Comparison of ENCODE assay signal across 7 mouse cellular contexts in the genomic region with DNA sequence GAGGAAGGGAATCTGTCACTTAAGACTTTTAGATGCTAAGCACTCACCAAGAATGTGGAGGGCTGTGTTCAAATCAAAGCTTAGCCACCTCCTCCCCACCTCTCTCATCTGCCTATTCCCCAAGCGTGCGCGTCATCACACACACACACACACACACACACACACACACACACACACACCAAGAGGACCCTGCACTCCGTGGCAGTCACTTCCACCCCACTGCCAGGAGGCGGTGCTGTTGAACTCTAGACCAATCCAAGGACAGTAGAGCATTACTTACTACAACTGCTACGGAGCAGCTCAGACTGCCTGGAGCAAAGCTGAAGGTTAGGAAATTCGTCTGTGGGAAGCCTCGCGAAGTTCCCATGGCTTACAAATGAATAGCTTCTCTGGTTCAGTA. TPM values are rescaled to one million over a fixed set of nuclear protein-coding genes. Genes with fewer than 3 reads are reported as not detected.
DNase-seq lines count a peak whose midpoint lies in the region; ATAC-seq and TF ChIP-seq lines count a peak whose summit lies in the region.

No protein-coding gene starts in this region.

- H3K4me2 ChIP-seq in heart, embryonic 12.5 days: peak overlapping the region; percentile 89
- H3K4me2 ChIP-seq in kidney, embryonic 16.5 days (replicated peaks; ENCODE audit: low read depth, low read length): 0 out of 2 replicates have a peak overlapping the region, but pooled peaks have one; percentile 61
- H3K4me2 ChIP-seq in liver, embryonic 13.5 days: 0 out of 2 replicates have a peak overlapping the region, but pooled peaks have one; percentile 64
- H3K4me2 ChIP-seq in myocyte (ENCODE audit: low read depth): peak overlapping the region; percentile 97

- H3K27me3 ChIP-seq in heart, embryonic 12.5 days (replicated peaks): peaks cover 9% of the 10 kb centered on the region
- peaks cover 25% of the 10 kb centered on the region for H3K27me3 ChIP-seq in kidney, embryonic 16.5 days (ENCODE audit: insufficient read depth, low read length)
- peaks cover 39% of the 10 kb centered on the region for H3K27me3 ChIP-seq in liver, embryonic 13.5 days
- H3K27me3 ChIP-seq in myocyte (ENCODE audit: control insufficient read depth, insufficient read depth, insufficient read length): no peaks in the 10 kb centered on the region

- no peak for TF ChIP-seq POLR2A in embryonic fibroblast, embryonic 13.5 days (IDR thresholded peaks at IDR 0.05; ENCODE audit: low read depth, low read length)
- no peak for TF ChIP-seq POLR2A in myocyte (IDR thresholded peaks at IDR 0.05; ENCODE audit: insufficient read length, low read depth)

- DNase-seq in adrenal gland, postnatal 36 days: peak; percentile 90
- DNase-seq in liver, embryonic 13.5 days: peak; percentile 20
- peak; percentile 79 to 86 for DNase-seq in spleen, postnatal 4 days (ENCODE audit: low spot score in 2 of 2)

- ATAC-seq in heart, embryonic 12.5 days (ENCODE audit: insufficient number of reproducible peaks, low FRiP score): peak; percentile 76
- ATAC-seq in kidney, embryonic 16.5 days (ENCODE audit: low FRiP score, low TSS enrichment): peak; percentile 84
- peak; percentile 65 for ATAC-seq in liver, embryonic 13.5 days (ENCODE audit: low read depth)

- H3ac ChIP-seq in myocyte (ENCODE audit: control insufficient read depth, insufficient read length): no peak overlapping the region

- H3K27ac ChIP-seq in embryonic fibroblast, embryonic 13.5 days (ENCODE audit: insufficient read depth, low read length): no peak overlapping the region
- H3K27ac ChIP-seq in heart, embryonic 12.5 days (ENCODE audit: poor library complexity, severe bottlenecking): no peak overlapping the region
- H3K27ac ChIP-seq in kidney, embryonic 16.5 days (ENCODE audit: low read length): no peak overlapping the region
- H3K27ac ChIP-seq in liver, embryonic 13.5 days: no peak overlapping the region

- H3K4me1 ChIP-seq in embryonic fibroblast, embryonic 13.5 days (ENCODE audit: control insufficient read depth, insufficient read depth, low read length): peaks cover 5% of the 10 kb centered on the region; the same call in 1 of the 2 replicates
- H3K4me1 ChIP-seq in heart, embryonic 12.5 days (replicated peaks): peaks cover 30% of the 10 kb centered on the region
- peaks cover 18% of the 10 kb centered on the region for H3K4me1 ChIP-seq in kidney, embryonic 16.5 days (ENCODE audit: insufficient read depth, low read length)
- peaks cover 23% of the 10 kb centered on the region for H3K4me1 ChIP-seq in liver, embryonic 13.5 days (replicated peaks)

- no peak overlapping the region for H3K9ac ChIP-seq in heart, embryonic 12.5 days
- no peak overlapping the region for H3K9ac ChIP-seq in kidney, embryonic 16.5 days (replicated peaks; ENCODE audit: low read length)
- no peak overlapping the region for H3K9ac ChIP-seq in liver, embryonic 13.5 days

- H3K4me3 ChIP-seq in embryonic fibroblast, embryonic 13.5 days (ENCODE audit: insufficient read depth, low read length): no peak overlapping the region
- H3K4me3 ChIP-seq in heart, embryonic 12.5 days: no peak overlapping the region
- no peak overlapping the region for H3K4me3 ChIP-seq in kidney, embryonic 16.5 days (ENCODE audit: low read length)
- H3K4me3 ChIP-seq in liver, embryonic 13.5 days (replicated peaks): no peak overlapping the region
- H3K4me3 ChIP-seq in myocyte: peak overlapping the region; percentile 35

- no peaks in the 10 kb centered on the region for H3K36me3 ChIP-seq in heart, embryonic 12.5 days
- no peaks in the 10 kb centered on the region for H3K36me3 ChIP-seq in kidney, embryonic 16.5 days (ENCODE audit: insufficient read depth, low read length)
- no peaks in the 10 kb centered on the region for H3K36me3 ChIP-seq in liver, embryonic 13.5 days
- no peaks in the 10 kb centered on the region for H3K36me3 ChIP-seq in myocyte (ENCODE audit: control insufficient read depth, insufficient read depth)

- 16% methylated on average over 9 of the region's 9 CpGs for WGBS in heart, embryonic 12.5 days
- WGBS in kidney, embryonic 16.5 days: 29% methylated on average over 9 of the region's 9 CpGs
- 11% methylated on average over 9 of the region's 9 CpGs for WGBS in liver, embryonic 13.5 days (ENCODE audit: insufficient replicate concordance)

- H3K79me2 ChIP-seq in myocyte (ENCODE audit: control insufficient read depth, insufficient read depth): no peaks in the 10 kb centered on the region

- TF ChIP-seq CTCF in embryonic fibroblast, embryonic 13.5 days (IDR thresholded peaks at IDR 0.05; ENCODE audit: borderline replicate concordance, insufficient read depth, low read length): peak; percentile 92

- no peaks in the 10 kb centered on the region for H3K9me3 ChIP-seq in heart, embryonic 12.5 days (replicated peaks)
- no peaks in the 10 kb centered on the region for H3K9me3 ChIP-seq in kidney, embryonic 16.5 days (ENCODE audit: low read length)
- no peaks in the 10 kb centered on the region for H3K9me3 ChIP-seq in liver, embryonic 13.5 days (replicated peaks)

TF ChIP-seq in myocyte, 11 proteins besides CTCF, POLR2A, EP300 and RAD21:
- no peak for TF ChIP-seq REST (IDR thresholded peaks at IDR 0.05; ENCODE audit: insufficient read depth, insufficient read length)
- no peak for TF ChIP-seq SRF (IDR thresholded peaks at IDR 0.05; ENCODE audit: control insufficient read depth, insufficient read length, low read depth)
- no peak for TF ChIP-seq CEBPB (IDR thresholded peaks at IDR 0.05; ENCODE audit: insufficient read depth, poor library complexity, severe bottlenecking)
- no peak for TF ChIP-seq TCF3 (IDR thresholded peaks at IDR 0.05; ENCODE audit: insufficient read length, low read depth)
- peak in 1 of 3 experiments; percentile 44 for TF ChIP-seq MYOD1 (IDR thresholded peaks at IDR 0.05; ENCODE audit: control insufficient read depth in 1 of 3, insufficient read length in 2 of 3, low read depth in 2 of 3)
- TF ChIP-seq MYOG (IDR thresholded peaks at IDR 0.05; ENCODE audit: control insufficient read depth in 1 of 3, insufficient read depth in 1 of 3, insufficient read length in 2 of 3, low read depth in 2 of 3): no peak

RNA-seq across cellular contexts. Expression of gene Thbd, which starts 1.2 kb away (rescaled TPM):
- 10 to 100 TPM; 20.5 to 34.7 TPM for total RNA-seq in adrenal gland, postnatal 36 days (2021)
- 66.5 and 77.2 TPM in 2 replicates for polyA plus RNA-seq in embryonic fibroblast, embryonic 13.5 days (2011; ENCODE audit: insufficient read length, low read depth, missing spikeins)
- 13.0 and 14.1 TPM in 2 replicates for polyA plus RNA-seq in heart, embryonic 12.5 days (2016; fragmentation: Nextera tagmentation; extraction: Ambion mirVana)
- 13.1 and 15.9 TPM in 2 replicates for polyA plus RNA-seq in kidney, embryonic 16.5 days (2015; fragmentation: Nextera tagmentation; extraction: Ambion mirVana)
- 1.3 and 1.9 TPM in 2 replicates for polyA plus RNA-seq in liver, embryonic 13.5 days (2015; fragmentation: Nextera tagmentation; extraction: Ambion mirVana)
- 4.1 TPM for polyA plus RNA-seq in myocyte (2012; fragmentation: generic; extraction: Trizol)

RNA-seq across cellular contexts. Expression of gene Sstr4, which starts 14.0 kb away (rescaled TPM):
- total RNA-seq in adrenal gland, postnatal 36 days (2021): under 1 TPM in 1 of 2 experiments, not detected in 1; 0.36 TPM
- 0.84 and 0.92 TPM in 2 replicates for polyA plus RNA-seq in embryonic fibroblast, embryonic 13.5 days (2011; ENCODE audit: insufficient read length, low read depth, missing spikeins)
- 0.93 and 0.95 TPM in 2 replicates for polyA plus RNA-seq in heart, embryonic 12.5 days (2016; fragmentation: Nextera tagmentation; extraction: Ambion mirVana)
- 0.15 and 0.72 TPM in 2 replicates for polyA plus RNA-seq in kidney, embryonic 16.5 days (2015; fragmentation: Nextera tagmentation; extraction: Ambion mirVana)
- not detected in 2 replicates for polyA plus RNA-seq in liver, embryonic 13.5 days (2015; fragmentation: Nextera tagmentation; extraction: Ambion mirVana)
- polyA plus RNA-seq in myocyte (2012; fragmentation: generic; extraction: Trizol): not detected

RNA-seq across cellular contexts. Expression of gene Cd93, which starts 34.2 kb away (rescaled TPM):
- 10 to 100 TPM; 24.2 to 55.3 TPM for total RNA-seq in adrenal gland, postnatal 36 days (2021)
- 0.50 and 1.1 TPM in 2 replicates for polyA plus RNA-seq in embryonic fibroblast, embryonic 13.5 days (2011; ENCODE audit: insufficient read length, low read depth, missing spikeins)
- polyA plus RNA-seq in heart, embryonic 12.5 days (2016; fragmentation: Nextera tagmentation; extraction: Ambion mirVana): 27.3 and 28.6 TPM in 2 replicates
- polyA plus RNA-seq in kidney, embryonic 16.5 days (2015; fragmentation: Nextera tagmentation; extraction: Ambion mirVana): 19.0 and 20.0 TPM in 2 replicates
- 2.1 and 2.3 TPM in 2 replicates for polyA plus RNA-seq in liver, embryonic 13.5 days (2015; fragmentation: Nextera tagmentation; extraction: Ambion mirVana)
- polyA plus RNA-seq in myocyte (2012; fragmentation: generic; extraction: Trizol): 0.12 TPM

Comparison
In these comparisons a context has a peak if more than half of its experiments do, and no peak if none do; other contexts are left out.
1. DNase-seq: peak in every context shown above with its lines; median percentile 90 in adrenal gland, postnatal 36 days; 82 in spleen, postnatal 4 days; 20 in liver, embryonic 13.5 days.